Mouse (Mus musculus) hindlimb bud, embryonic 11.5 days (tissue): ENCODE measurements around the gene Slc38a6.

Experiments used
- DNase-seq: peaks from one replicate; pipeline ENCODE4 v3.0.0-alpha.2; 2012; ENCODE audit warnings: low read depth, low spot score; ENCODE audit errors: extremely low spot score

The Slc38a6 gene

GRCm38 (mm10) chr12:73286287-73287092, at the start of gene Slc38a6, which contains the start of gene Trmt5:
Slc38a6 (plus strand) TSS chr12:73286779.
Trmt5 (minus strand) TSS chr12:73286710.
- DNase-seq: peak; percentile 81

GRCm38 (mm10) chr12:73241960-73242359, 44.6 kb upstream of the Slc38a6 start:
- no peak for DNase-seq

- DNase-seq: no peak
These were observed 40.9 kb upstream of the Slc38a6 start for GRCm38 (mm10) chr12:73245687-73246086.

- DNase-seq: no peak
These were observed 31.6 kb upstream of the Slc38a6 start for GRCm38 (mm10) chr12:73255006-73255405.

GRCm38 (mm10) chr12:73259269-73259668, 27.3 kb upstream of the Slc38a6 start:
- no peak for DNase-seq

GRCm38 (mm10) chr12:73260339-73260738, 26.2 kb upstream of the Slc38a6 start:
- DNase-seq: no peak

DNA sequence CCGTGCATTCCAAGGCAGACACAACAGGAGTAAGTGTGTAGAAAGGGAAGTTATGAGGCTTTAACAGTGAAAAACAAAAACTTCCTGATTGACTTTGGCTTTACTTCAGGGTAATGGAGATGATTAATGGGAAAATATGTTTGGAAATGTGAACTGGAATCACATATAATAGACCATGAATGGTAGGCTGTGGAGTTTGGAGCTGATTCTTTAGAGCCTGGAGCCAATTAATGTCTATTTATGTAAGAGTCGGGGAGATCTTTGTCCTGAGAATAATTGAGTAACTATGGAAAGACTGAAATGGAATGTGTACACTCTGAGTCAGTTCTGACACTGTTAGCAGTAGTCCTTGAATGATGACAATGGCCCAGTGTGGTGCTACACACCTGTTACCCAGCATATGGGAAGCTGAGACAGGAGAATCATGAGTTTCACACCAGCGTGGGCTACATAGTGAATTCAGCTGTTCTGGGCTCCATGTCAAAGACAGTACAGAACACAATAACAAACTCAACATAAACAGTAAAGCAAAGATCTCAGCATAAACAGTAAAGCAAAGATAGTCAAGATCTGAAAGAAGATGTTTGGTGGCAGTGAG, 21.1 kb upstream of the Slc38a6 start:
- DNase-seq: no peak

DNA sequence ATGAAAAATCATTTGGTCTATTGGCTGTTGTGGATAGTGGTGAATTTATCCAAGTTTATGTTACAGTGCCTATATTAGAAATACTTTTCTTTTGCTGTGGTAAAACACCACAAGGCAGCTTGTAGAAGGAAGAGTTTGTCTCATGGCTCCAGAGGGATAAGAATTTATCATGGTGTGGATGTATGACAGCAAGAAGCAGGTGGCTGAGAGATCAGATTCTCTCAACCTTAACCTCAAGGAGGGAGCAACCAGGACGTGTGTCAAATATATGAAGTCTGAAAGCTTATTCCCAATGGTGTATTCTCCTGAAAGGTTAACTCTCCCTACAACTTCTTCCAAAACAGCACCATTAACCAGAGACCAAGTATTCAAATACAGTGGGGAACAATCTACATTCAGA, 20.0 kb upstream of the Slc38a6 start:
- no peak for DNase-seq

GRCm38 (mm10) chr12:73268497-73268896, 18.1 kb upstream of the Slc38a6 start:
- no peak for DNase-seq

GRCm38 (mm10) chr12:73269531-73269930, 17.0 kb upstream of the Slc38a6 start:
- DNase-seq: no peak

GRCm38 (mm10) chr12:73269933-73270332, 16.6 kb upstream of the Slc38a6 start:
- DNase-seq: no peak

DNA sequence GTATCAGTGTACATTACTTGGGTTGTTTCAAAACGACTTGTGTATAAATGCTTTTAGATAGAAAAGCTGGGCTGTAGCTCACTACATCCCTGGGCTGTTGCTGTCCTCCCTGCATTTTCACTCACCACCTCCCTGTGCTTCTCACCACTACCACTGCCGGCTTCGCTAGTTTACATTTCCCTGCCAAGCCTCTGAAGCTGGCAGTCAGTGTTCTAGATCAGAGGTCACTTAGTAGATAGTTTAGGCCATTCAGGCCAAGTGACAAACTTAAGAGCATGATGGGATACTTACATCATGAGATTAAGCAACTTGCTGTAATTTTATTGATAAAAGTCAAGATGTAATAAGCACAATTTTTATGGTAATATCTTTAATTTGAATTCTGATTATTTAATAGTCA, 11.7 kb upstream of the Slc38a6 start:
- no peak for DNase-seq

- DNase-seq: no peak
These were observed 1.0 kb downstream of the Slc38a6 start for GRCm38 (mm10) chr12:73287609-73288008.

DNA sequence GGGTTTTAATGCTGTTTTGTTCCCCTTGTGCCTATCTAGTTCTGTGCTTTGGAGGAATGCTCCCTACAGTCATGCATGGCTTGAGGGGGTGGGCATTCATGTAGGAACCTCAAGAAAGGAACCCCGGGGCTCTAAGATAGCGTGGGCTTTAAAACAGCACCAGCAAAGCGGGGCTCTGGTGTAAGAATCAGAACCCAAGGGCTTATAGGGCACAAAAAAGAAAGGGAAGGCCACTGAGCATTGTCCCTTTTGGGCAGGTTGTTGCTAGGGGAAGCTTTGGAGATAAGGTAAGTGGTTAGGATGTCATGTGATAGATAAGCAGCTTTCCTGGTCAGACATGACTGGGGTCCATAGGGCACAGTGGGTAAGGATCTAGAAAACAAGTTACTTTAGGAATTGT, 2.0 kb downstream of the Slc38a6 start:
- no peak for DNase-seq

DNA sequence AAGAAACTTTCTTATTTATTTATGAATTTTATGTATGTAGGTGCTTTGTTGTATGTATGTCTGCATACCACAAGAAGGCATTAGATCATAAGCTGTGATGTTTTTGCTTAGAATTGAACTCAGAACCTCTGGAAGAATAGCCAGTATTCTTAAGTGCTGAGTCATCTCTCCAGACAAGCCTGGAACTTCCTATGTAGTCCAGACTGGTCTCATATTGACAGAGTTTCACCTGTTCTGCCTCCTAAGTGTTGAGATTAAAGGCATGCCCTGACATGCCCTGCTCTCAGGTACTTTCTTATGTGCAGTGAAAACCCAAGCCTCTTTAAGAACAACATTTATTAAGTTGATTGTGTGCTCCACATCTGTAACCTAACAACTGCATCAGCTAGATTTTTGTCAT, 8.3 kb downstream of the Slc38a6 start:
- DNase-seq: no peak

DNA sequence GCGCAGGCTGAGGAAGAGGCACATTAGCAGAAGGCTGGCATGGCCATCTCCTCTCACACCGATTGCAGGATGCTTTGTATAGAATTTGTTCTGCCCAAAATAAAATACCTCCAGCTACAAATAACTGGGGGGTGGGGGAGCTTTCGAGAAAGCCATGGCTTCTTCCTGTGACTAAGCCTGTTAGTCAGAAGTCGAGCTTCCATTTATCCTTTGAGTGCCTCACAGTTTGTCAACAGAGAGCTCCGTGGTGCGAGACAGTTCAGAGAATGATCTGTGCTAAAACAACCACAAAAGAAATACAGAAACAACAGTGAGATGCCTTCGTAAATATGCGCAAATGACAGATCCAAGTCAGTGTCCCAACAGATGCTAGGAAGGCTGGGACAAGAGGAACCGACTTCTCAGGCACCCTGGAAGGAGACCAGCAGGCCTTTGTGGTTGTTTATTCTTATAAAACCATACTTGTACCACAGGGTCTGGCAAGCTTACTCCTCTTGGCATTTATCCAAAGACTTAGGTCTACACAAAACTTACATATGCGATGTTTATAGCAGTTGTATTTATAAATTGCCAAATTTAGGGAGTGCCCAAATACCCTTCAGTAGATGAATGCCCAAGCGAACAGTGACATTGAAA, 9.0 kb downstream of the Slc38a6 start:
- no peak for DNase-seq

DNA sequence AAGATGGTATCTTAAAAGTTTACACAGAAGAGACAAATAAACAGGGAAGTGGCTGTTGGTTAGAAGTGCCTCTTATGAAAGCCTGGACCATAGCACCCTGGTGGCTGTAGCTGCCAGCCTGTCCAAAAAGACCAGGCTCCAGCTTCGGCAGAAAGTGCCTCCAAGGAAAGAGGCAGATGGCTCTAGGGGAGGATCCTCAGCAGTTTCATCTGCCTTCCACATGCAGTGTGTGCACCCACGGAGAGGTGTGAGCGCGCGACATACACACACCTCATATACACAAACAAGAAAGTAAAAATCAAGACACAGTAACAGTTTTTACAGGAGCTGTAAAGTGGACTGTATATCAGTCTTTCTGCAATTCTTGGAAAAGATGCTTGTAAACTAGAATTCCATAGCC, 12.0 kb downstream of the Slc38a6 start:
- no peak for DNase-seq

DNA sequence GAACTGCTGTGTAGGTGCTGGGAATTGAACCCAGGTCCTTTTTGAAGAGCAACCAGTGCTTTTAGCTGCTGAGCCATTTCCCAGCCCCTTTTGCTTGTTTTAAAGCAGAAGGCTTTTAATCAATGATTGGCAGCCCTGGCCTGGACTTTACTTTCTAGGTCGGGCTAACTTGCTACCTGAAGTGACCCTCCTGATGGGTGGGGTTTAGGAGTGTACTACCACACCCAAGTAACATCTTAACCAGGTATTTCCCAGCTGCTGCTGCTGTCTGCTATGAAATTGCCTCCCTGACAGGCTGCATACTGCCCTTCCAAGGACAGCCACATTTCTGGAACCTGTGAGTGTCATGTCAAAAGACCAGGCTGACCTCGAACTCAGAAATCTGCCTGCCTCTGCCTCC, 14.0 kb downstream of the Slc38a6 start:
- no peak for DNase-seq

DNA sequence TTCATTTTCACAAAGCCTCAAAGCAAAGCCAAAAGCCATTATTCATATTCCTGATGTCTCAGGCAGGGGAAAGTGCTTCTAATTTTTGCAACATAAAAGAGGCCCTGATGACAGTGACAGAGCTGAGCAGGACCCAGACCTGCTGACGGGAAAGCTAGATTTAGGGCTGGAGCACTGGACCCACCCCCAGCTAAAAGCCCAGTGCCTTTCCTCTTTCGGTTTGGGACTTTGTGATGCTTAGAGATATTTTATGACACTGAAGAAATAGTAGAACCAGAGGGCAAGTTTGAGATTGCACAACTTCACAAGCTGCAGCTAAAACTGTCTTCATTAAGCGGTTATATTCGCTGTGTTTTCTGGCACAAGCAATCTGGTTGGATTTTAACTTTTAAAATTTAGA, 18.1 kb downstream of the Slc38a6 start:
- no peak for DNase-seq

DNA sequence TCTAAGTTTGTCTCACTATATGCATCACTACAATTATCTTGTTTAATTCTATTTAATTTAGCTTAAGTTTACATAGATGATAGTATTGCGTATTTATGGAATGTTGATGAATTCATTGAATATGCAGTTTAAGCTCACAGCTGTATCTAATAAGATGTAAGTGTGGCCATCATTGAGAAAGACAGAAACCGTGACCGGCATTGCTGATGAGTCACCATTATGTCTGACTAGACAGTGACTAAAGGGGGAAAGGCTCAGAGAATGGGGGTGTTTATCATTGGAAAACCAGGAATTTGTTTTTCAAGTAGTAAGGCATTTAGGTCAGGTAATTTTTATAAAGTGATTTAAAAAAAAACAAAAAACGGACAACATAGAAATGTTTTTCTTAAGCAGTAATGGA, 21.2 kb downstream of the Slc38a6 start:
- DNase-seq: no peak

DNA sequence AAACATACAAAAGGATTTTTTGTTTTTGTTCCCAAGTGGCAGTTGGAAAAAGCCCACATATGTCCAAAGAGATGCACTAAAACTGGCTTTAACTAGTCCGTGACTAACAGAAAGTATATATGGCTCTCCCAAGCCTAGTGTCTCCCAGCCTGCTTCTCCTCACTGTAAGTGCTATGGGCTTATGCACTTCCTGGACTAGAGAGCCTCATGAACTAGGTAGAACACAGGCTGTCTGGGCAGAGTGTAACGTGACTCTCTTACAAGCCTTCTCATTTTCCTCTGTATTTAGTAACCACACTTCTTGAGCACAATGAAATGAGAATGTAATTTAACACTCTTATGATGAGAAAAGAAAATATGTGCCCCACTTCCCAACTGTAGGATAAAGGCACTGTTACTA, 22.1 kb downstream of the Slc38a6 start:
- no peak for DNase-seq
